Mouse (Mus musculus): ENCODE results near the gene Ednra.

- no peak for TF ChIP-seq POLR2A (IDR thresholded peaks at IDR 0.05; ENCODE audit: borderline replicate concordance, extremely low read depth, insufficient read depth, insufficient read length, poor library complexity, severe bottlenecking)
- TF ChIP-seq CTCF (IDR thresholded peaks at IDR 0.05; ENCODE audit: borderline replicate concordance, extremely low read depth, insufficient read depth, insufficient read length), result no peak
Measured at GRCm38 (mm10) chr8:77714455-77714854, 9.8 kb downstream of the Ednra start.
